Mouse (Mus musculus) neural tube, embryonic 13.5 days (tissue): ENCODE data around the gene Dll3. TPM values are rescaled to one million over a fixed set of nuclear protein-coding genes. Genes with fewer than 3 reads are reported as not detected.
A peak's percentile ranks its signal among the peaks of the same experiment; 100 is the strongest.

Experiments used
- ATAC-seq: fragments of 200-750 bp; cut with Nextera tagmentation; 2 replicates; pipeline ENCODE4 v1.8.0; 2017; ENCODE audit warnings: low read depth, mild to moderate bottlenecking, moderate TSS enrichment, moderate library complexity
- H3K27ac ChIP-seq: fragments of 300-500 bp; sonication (generic); replicated peaks from 2 replicates; pipeline ENCODE4 v1.5.1; 2015; ENCODE audit warnings: moderate library complexity, mild to moderate bottlenecking, inconsistent platforms
- H3K27me3 ChIP-seq: fragments of 300-500 bp; sonication (generic); 2 replicates; pipeline ENCODE4 v1.6.1; 2015; ENCODE audit warnings: mild to moderate bottlenecking, inconsistent platforms
- H3K36me3 ChIP-seq: fragments of 300-500 bp; sonication (generic); 2 replicates; pipeline ENCODE4 v1.6.1; 2015; ENCODE audit warnings: mild to moderate bottlenecking, inconsistent platforms
- H3K4me1 ChIP-seq: fragments of 300-500 bp; sonication (generic); replicated peaks from 2 replicates; pipeline ENCODE4 v1.6.1; 2015; ENCODE audit warnings: inconsistent platforms
- H3K4me2 ChIP-seq: fragments of 300-500 bp; sonication (generic); 2 replicates; pipeline ENCODE4 v1.6.1; 2015; ENCODE audit warnings: inconsistent platforms, mild to moderate bottlenecking, moderate library complexity
- H3K4me3 ChIP-seq: fragments of 300-500 bp; sonication (generic); 2 replicates; pipeline ENCODE4 v1.5.1; 2015; ENCODE audit warnings: mild to moderate bottlenecking, inconsistent platforms
- H3K9ac ChIP-seq: fragments of 300-500 bp; sonication (generic); 2 replicates; pipeline ENCODE4 v1.6.1; 2015; ENCODE audit warnings: moderate library complexity, mild to moderate bottlenecking, inconsistent platforms
- H3K9me3 ChIP-seq: fragments of 300-500 bp; sonication (generic); 2 replicates; pipeline ENCODE4 v1.6.1; 2016; ENCODE audit warnings: inconsistent platforms
- WGBS: fragments of 180-500 bp; shearing (Covaris S2); methylation state at CpG from one replicate; pipeline ENCODE4 v1.1.7; 2015; 5-methylcytosine and 5-hydroxymethylcytosine counted together
- polyA plus RNA-seq: library from polyadenylated mRNA; unstranded; fragments of >200 nt; fragmentation: Nextera tagmentation; extraction: Ambion mirVana; gene quantifications from 2 replicates; pipeline ENCODE4 v1.2.1, GENCODE M21; 2015

The Dll3 gene
- 31.1 and 31.6 TPM in 2 replicates for polyA plus RNA-seq

GRCm38 (mm10) chr7:28301616-28302433 is at the start of gene Dll3:
Gene Dll3, minus strand, starts transcription at chr7:28302238.
- WGBS: under 1% methylated on average over 30 of the region's 30 CpGs
- ATAC-seq: peak; percentile 70
- peak within 1 kb of the TSS; percentile 83 for H3K9ac ChIP-seq
- peak within 1 kb of the TSS; percentile 73 for H3K4me2 ChIP-seq
- H3K27ac ChIP-seq: peak within 1 kb of the TSS; percentile 88
- peak within 1 kb of the TSS; percentile 54 for H3K4me3 ChIP-seq
- H3K27me3 ChIP-seq: peaks cover 10% of the 10 kb centered on the region; the same call in 1 of the 2 replicates
- H3K4me1 ChIP-seq: peaks cover 55% of the 10 kb centered on the region
- H3K9me3 ChIP-seq: no peaks in the 10 kb centered on the region
- H3K36me3 ChIP-seq: peaks cover 25% of the 10 kb centered on the region

GRCm38 (mm10) chr7:28351676-28352191 is 49.7 kb upstream of the Dll3 start:
- H3K27me3 ChIP-seq: no peaks in the 10 kb centered on the region
- peak overlapping the region; percentile 93 for H3K4me2 ChIP-seq
- peaks cover 22% of the 10 kb centered on the region for H3K4me1 ChIP-seq
- H3K9ac ChIP-seq: peak overlapping the region; percentile 95
- peaks cover 37% of the 10 kb centered on the region for H3K36me3 ChIP-seq
- ATAC-seq: no peak
- WGBS: 46% methylated on average over 4 of the region's 4 CpGs
- H3K4me3 ChIP-seq: peak overlapping the region; percentile 67
- no peaks in the 10 kb centered on the region for H3K9me3 ChIP-seq
- H3K27ac ChIP-seq: no peak overlapping the region

GRCm38 (mm10) chr7:28350155-28350883 is 48.3 kb upstream of the Dll3 start, which contains the start of gene Rps16:
Gene Rps16, plus strand, starts transcription at chr7:28350652.
- WGBS: under 1% methylated on average over 50 of the region's 50 CpGs
- H3K4me2 ChIP-seq: peak within 1 kb of the TSS; percentile 93
- peaks cover 20% of the 10 kb centered on the region for H3K4me1 ChIP-seq
- peak within 1 kb of the TSS; percentile 92 for H3K27ac ChIP-seq
- no peaks in the 10 kb centered on the region for H3K27me3 ChIP-seq
- H3K9me3 ChIP-seq: no peaks in the 10 kb centered on the region
- H3K4me3 ChIP-seq: peak within 1 kb of the TSS; percentile 67
- peak; percentile 94 for ATAC-seq
- H3K9ac ChIP-seq: peak within 1 kb of the TSS; percentile 95
- peaks cover 36% of the 10 kb centered on the region for H3K36me3 ChIP-seq

GRCm38 (mm10) chr7:28348601-28349000 is 46.6 kb upstream of the Dll3 start:
- Histone ChIP-seq H3K4me3 (no peak overlapping the region), H3K9me3 (no peaks in the 10 kb centered on the region), H3K27me3 (no peaks in the 10 kb centered on the region), H3K4me1 (peaks cover 20% of the 10 kb centered on the region), H3K4me2 (no peak overlapping the region), H3K9ac (no peak overlapping the region), H3K36me3 (peaks cover 19% of the 10 kb centered on the region), H3K27ac (no peak overlapping the region)
- no peak for ATAC-seq
- WGBS: 87% methylated on average over 7 of the region's 7 CpGs

- Histone ChIP-seq H3K9ac (no peak overlapping the region), H3K36me3 (peaks cover 11% of the 10 kb centered on the region), H3K27ac (no peak overlapping the region), H3K4me3 (no peak overlapping the region), H3K9me3 (no peaks in the 10 kb centered on the region), H3K4me2 (no peak overlapping the region), H3K27me3 (no peaks in the 10 kb centered on the region), H3K4me1 (peaks cover 20% of the 10 kb centered on the region)
- WGBS: 73% methylated on average over 3 of the region's 3 CpGs
- no peak for ATAC-seq
Observed at GRCm38 (mm10) chr7:28347746-28348145, 45.7 kb upstream of the Dll3 start.

- H3K27me3 ChIP-seq: no peaks in the 10 kb centered on the region
- 7% methylated on average over 4 of the region's 4 CpGs for WGBS
- ATAC-seq: no peak
Observed at GRCm38 (mm10) chr7:28344637-28345036, 42.6 kb upstream of the Dll3 start.

GRCm38 (mm10) chr7:28341381-28341780 is 39.3 kb upstream of the Dll3 start:
- ATAC-seq: no peak
- H3K36me3 ChIP-seq: no peaks in the 10 kb centered on the region
- WGBS: 21% methylated on average over 7 of the region's 7 CpGs
- H3K27me3 ChIP-seq: no peaks in the 10 kb centered on the region
- no peak overlapping the region for H3K9ac ChIP-seq
- H3K4me1 ChIP-seq: peaks cover 16% of the 10 kb centered on the region
- H3K27ac ChIP-seq: no peak overlapping the region
- H3K4me3 ChIP-seq: no peak overlapping the region
- no peaks in the 10 kb centered on the region for H3K9me3 ChIP-seq
- no peak overlapping the region for H3K4me2 ChIP-seq

More at GRCm38 (mm10) chr7:28344637-28345036, 42.6 kb upstream of the Dll3 start:
- Histone ChIP-seq H3K4me1 (peaks cover 3% of the 10 kb centered on the region), H3K27ac (no peak overlapping the region), H3K4me2 (no peak overlapping the region), H3K9me3 (no peaks in the 10 kb centered on the region), H3K4me3 (no peak overlapping the region), H3K36me3 (no peaks in the 10 kb centered on the region), H3K9ac (no peak overlapping the region)

- peak overlapping the region; percentile 89 for H3K4me2 ChIP-seq
- H3K4me3 ChIP-seq: peak overlapping the region; percentile 89
- H3K9ac ChIP-seq: peak overlapping the region; percentile 96; the same call in 1 of the 2 replicates
- no peaks in the 10 kb centered on the region for H3K27me3 ChIP-seq
- 78% methylated on average over 19 of the region's 19 CpGs for WGBS
- peaks cover 30% of the 10 kb centered on the region for H3K4me1 ChIP-seq
- H3K27ac ChIP-seq: peak overlapping the region; percentile 85
- 0 out of 2 replicates have a peak, but pooled peaks have one; percentile 3 for ATAC-seq
- H3K36me3 ChIP-seq: peaks cover 9% of the 10 kb centered on the region; the same call in 1 of the 2 replicates
- no peaks in the 10 kb centered on the region for H3K9me3 ChIP-seq
Observed at GRCm38 (mm10) chr7:28339213-28339917, 37.3 kb upstream of the Dll3 start.

- H3K9me3 ChIP-seq: no peaks in the 10 kb centered on the region
- under 1% methylated on average over 77 of the region's 77 CpGs for WGBS
- peak within 1 kb of the TSS; percentile 89 for H3K4me2 ChIP-seq
- peaks cover 14% of the 10 kb centered on the region; the same call in 1 of the 2 replicates for H3K36me3 ChIP-seq
- H3K27me3 ChIP-seq: no peaks in the 10 kb centered on the region
- peak within 1 kb of the TSS; percentile 96 for H3K9ac ChIP-seq
- peak within 1 kb of the TSS; percentile 89 for H3K4me3 ChIP-seq
- peak; percentile 99 for ATAC-seq
- peak within 1 kb of the TSS; percentile 85 for H3K27ac ChIP-seq
- peaks cover 30% of the 10 kb centered on the region for H3K4me1 ChIP-seq
Observed at GRCm38 (mm10) chr7:28338108-28338998, 36.3 kb upstream of the Dll3 start, which contains the start of gene Supt5. Gene Supt5, minus strand, starts transcription at chr7:28338746.

- H3K27ac ChIP-seq: no peak overlapping the region
- 91% methylated on average over 2 of the region's 2 CpGs for WGBS
- no peaks in the 10 kb centered on the region for H3K27me3 ChIP-seq
- no peaks in the 10 kb centered on the region for H3K9me3 ChIP-seq
- no peak for ATAC-seq
- no peak overlapping the region for H3K4me3 ChIP-seq
- H3K36me3 ChIP-seq: peaks cover 36% of the 10 kb centered on the region
- H3K9ac ChIP-seq: no peak overlapping the region
- peaks cover 30% of the 10 kb centered on the region for H3K4me1 ChIP-seq
- H3K4me2 ChIP-seq: no peak overlapping the region
Observed at GRCm38 (mm10) chr7:28335471-28335870, 33.4 kb upstream of the Dll3 start.

GRCm38 (mm10) chr7:28334534-28334933 is 32.5 kb upstream of the Dll3 start:
- H3K9me3 ChIP-seq: no peaks in the 10 kb centered on the region
- H3K4me3 ChIP-seq: no peak overlapping the region
- H3K4me2 ChIP-seq: no peak overlapping the region
- H3K27ac ChIP-seq: no peak overlapping the region
- H3K36me3 ChIP-seq: peaks cover 45% of the 10 kb centered on the region
- H3K4me1 ChIP-seq: peaks cover 30% of the 10 kb centered on the region
- no peak for ATAC-seq
- H3K27me3 ChIP-seq: no peaks in the 10 kb centered on the region
- 91% methylated on average over 4 of the region's 4 CpGs for whole genome bisulfite sequencing
- no peak overlapping the region for H3K9ac ChIP-seq
